Mouse (Mus musculus): Measurements from ENCODE around the gene Llgl2.

The Llgl2 gene

DNA sequence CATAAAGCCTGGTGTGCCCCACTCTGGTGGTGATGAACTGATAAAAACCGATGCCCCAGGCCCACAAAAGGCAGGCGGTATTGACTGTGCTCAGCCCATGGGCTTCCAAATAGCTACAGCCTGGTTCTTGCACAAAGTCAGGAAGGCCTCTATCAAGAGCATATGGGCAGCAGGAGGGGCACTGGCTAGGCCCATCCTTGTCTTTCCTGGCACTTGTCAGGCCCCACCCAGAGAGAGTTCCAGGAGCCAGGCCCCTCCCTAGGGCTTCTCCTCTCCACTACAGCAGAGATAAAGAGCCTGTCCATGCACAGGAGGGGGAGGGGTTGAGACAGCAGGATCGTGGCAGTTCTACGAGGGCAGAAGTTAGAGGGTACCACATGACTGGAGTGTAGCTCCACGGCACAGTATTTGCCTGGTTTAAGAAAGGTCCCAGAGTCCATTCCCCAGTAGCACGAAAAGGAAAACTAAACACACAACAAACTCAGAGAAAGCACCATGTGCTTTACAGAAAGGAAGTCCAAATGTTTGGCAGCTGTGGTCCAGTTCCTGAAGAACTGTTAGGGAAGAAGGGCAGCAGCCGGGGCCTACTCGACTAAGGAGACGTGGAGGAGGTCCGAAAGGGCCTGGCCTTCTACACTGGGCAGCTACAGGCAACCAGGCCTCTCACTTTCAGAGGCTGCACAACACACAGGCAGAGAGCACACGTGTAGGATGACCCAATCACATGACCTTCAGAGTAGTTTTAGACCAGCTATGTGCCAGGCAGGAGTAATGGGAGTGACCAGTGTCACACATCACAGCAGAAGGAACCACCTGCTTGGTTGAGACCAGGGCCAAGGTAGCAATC lies 79.8 kb downstream of the Llgl2 start:
- DNase-seq (ENCODE audit: low spot score in 2 of 2), result no peak

DNA sequence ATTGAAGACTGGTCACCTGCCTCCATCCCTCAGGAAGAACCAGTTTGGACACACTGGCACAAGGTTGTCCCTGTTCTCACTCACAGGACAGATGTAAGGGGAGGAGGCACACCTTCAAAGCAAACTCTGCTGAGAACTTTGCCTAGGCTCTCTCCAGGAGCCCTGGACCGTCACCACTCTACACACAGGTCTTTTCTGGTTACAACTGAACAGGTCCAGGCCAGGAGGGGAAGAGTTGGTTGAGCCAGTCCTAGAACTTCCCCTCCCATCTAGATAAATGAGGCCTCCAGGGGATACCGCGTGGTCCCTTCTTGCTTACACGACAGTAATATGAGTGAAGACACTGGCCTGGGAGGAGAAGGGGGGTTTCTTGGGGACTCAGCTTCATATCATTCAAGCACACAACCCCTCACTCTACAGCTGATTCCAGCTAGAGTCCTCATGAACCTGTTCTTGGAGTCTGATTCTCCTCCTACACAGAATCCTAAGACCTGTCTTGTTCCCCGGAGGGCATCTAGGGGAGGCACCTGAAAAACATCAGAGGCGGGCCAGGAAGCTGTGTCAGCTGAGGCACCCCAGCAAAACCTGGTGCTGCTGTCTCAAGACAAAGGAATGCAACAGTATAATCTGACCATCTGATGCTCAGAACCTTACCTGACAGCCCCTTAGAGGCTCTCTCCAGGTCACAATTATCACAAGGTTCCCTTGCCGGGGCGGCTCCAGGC lies 80.5 kb downstream of the Llgl2 start:
- no peak for DNase-seq (ENCODE audit: low spot score in 2 of 2)

All from right cerebral cortex, postnatal 10 days (tissue).